28 mouse cellular contexts compared by ENCODE assay signal in the genomic region with DNA sequence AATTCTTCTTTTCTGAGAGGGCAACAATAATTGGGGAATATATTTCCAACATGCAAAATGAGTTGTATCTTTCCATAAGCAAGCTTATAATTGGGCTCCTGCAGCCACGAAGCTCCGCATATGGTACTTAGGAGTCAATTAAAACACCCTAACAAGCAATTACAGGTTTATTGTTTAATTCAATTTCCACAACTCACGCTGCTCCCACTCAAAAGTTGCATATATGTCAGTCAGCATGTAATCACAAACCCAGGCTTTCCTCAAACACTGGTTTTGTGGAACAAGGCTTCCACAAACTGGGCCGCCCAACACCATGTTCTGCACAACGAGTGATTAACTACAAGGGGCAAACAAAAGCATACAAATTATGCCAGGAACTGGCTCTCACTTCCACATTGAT.
"Had no signal": no experiment of that assay in that cellular context is flagged by ENCODE, and none has a peak within 500 bp of the region (broad histone marks: within the 10 kb centered on the region; RNA-seq: fewer than 3 reads in every experiment).

No protein-coding gene starts in this region.

- H3K36me3 ChIP-seq: heart, embryonic 10.5 days; heart, embryonic 12.5 days; hindbrain, embryonic 10.5 days; hindbrain, embryonic 12.5 days; intestine, embryonic 15.5 days; limb, embryonic 10.5 days; limb, embryonic 12.5 days; liver, embryonic 13.5 days; liver, embryonic 15.5 days had no signal

- H3K9ac ChIP-seq: heart, embryonic 12.5 days; hindbrain, embryonic 12.5 days; hindbrain, embryonic 14.5 days; intestine, embryonic 15.5 days; limb, embryonic 12.5 days; liver, embryonic 13.5 days; liver, embryonic 15.5 days had no signal

- H3K27ac ChIP-seq: gastrocnemius, adult 2 months; heart, embryonic 10.5 days; hindbrain, embryonic 10.5 days; hindbrain, embryonic 12.5 days; hindbrain, embryonic 14.5 days; intestine, embryonic 15.5 days; layer of hippocampus, adult 2 months; left cerebral cortex, adult 2 months; limb, embryonic 10.5 days; limb, embryonic 12.5 days; liver, embryonic 13.5 days; liver, embryonic 15.5 days had no signal

- ATAC-seq: hindbrain, embryonic 16.5 days; inflammation-experienced regulatory T-cells, adult 6 months; intestine, embryonic 15.5 days; intestine, postnatal 0 days had no signal

- H3K4me3 ChIP-seq: gastrocnemius, adult 2 months; heart, embryonic 10.5 days; heart, embryonic 12.5 days; hindbrain, embryonic 10.5 days; hindbrain, embryonic 12.5 days; intestine, embryonic 15.5 days; layer of hippocampus, adult 2 months; left cerebral cortex, adult 2 months; limb, embryonic 10.5 days; limb, embryonic 12.5 days; liver, embryonic 13.5 days; liver, embryonic 15.5 days had no signal

- H3K27me3 ChIP-seq: heart, embryonic 12.5 days; hindbrain, embryonic 12.5 days; intestine, embryonic 15.5 days; limb, embryonic 12.5 days; liver, embryonic 13.5 days; liver, embryonic 15.5 days had no signal

- DNase-seq: gastrocnemius, adult 2 months; gastrocnemius, postnatal 10 days; gastrocnemius, postnatal 25 days; heart, adult 18-20 months; heart, postnatal 10 days; heart, postnatal 4 days; kidney, adult 18-20 months; kidney, adult 8-10 months; kidney, postnatal 10 days; kidney, postnatal 25 days; kidney, postnatal 4 days; liver; liver, embryonic 13.5 days had no signal

- H3K4me1 ChIP-seq: heart, embryonic 10.5 days; heart, embryonic 12.5 days; hindbrain, embryonic 10.5 days; hindbrain, embryonic 12.5 days; intestine, embryonic 15.5 days; limb, embryonic 10.5 days; limb, embryonic 12.5 days; liver, embryonic 13.5 days; liver, embryonic 15.5 days had no signal

- H3K9me3 ChIP-seq: heart, embryonic 10.5 days; heart, embryonic 12.5 days; hindbrain, embryonic 10.5 days; hindbrain, embryonic 12.5 days; intestine, embryonic 15.5 days; limb, embryonic 10.5 days; limb, embryonic 12.5 days; liver, embryonic 13.5 days; liver, embryonic 15.5 days had no signal

- H3K4me2 ChIP-seq: heart, embryonic 12.5 days; hindbrain, embryonic 12.5 days; hindbrain, embryonic 14.5 days; intestine, embryonic 15.5 days; limb, embryonic 12.5 days; liver, embryonic 11.5 days; liver, embryonic 13.5 days; liver, embryonic 15.5 days had no signal
